In the genomic region with DNA sequence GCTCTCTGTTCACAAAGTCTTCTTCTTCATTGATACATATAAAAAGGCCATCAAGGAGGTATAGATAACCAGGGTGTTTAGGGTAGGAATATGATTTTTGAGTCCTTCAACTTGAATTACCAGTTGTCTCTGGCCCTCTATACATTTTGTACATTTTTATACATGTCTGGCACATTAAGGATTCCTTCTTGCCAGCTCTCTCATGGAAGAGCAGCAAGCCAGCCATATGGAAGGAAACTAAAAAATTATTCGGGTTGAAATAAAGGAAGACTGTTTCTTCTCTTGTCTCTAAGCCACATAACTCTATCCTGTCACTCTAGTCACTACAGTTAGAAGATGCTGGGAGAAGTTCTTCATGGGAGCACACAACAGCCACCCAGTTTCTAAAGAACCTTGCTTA, we compare ENCODE assay signal across 27 mouse cellular contexts.
"Had no signal": no experiment of that assay in that cellular context is flagged by ENCODE, and none has a peak within 500 bp of the region (broad histone marks: within the 10 kb centered on the region; RNA-seq: fewer than 3 reads in every experiment).

No protein-coding gene starts in this region.

- H3K36me3 ChIP-seq: heart, embryonic 13.5 days; heart, embryonic 15.5 days; hindbrain, embryonic 13.5 days; hindbrain, embryonic 15.5 days; kidney, embryonic 15.5 days; limb, embryonic 13.5 days; limb, embryonic 15.5 days; liver, embryonic 12.5 days had no signal

- H3K4me3 ChIP-seq: heart, adult 2 months; heart, embryonic 13.5 days; heart, embryonic 15.5 days; hindbrain, embryonic 13.5 days; hindbrain, embryonic 15.5 days; kidney, embryonic 15.5 days; limb, embryonic 13.5 days; limb, embryonic 15.5 days; liver, embryonic 12.5 days had no signal

- H3K9ac ChIP-seq: heart, embryonic 13.5 days; heart, embryonic 15.5 days; hindbrain, embryonic 13.5 days; hindbrain, embryonic 15.5 days; kidney, embryonic 15.5 days; limb, embryonic 13.5 days; limb, embryonic 15.5 days; liver, embryonic 12.5 days; liver, embryonic 14.5 days had no signal

- H3K4me2 ChIP-seq: heart, embryonic 11.5 days; heart, embryonic 13.5 days; heart, embryonic 15.5 days; hindbrain, embryonic 13.5 days; hindbrain, embryonic 15.5 days; kidney, embryonic 15.5 days; limb, embryonic 13.5 days; limb, embryonic 15.5 days; liver, embryonic 12.5 days had no signal

- ATAC-seq: hindbrain, postnatal 0 days; intestine, embryonic 16.5 days; liver, embryonic 12.5 days had no signal

- H3K27me3 ChIP-seq: heart, embryonic 13.5 days; heart, embryonic 15.5 days; hindbrain, embryonic 13.5 days; hindbrain, embryonic 15.5 days; kidney, embryonic 15.5 days; limb, embryonic 13.5 days; limb, embryonic 15.5 days; liver, embryonic 12.5 days had no signal

- DNase-seq: gastrocnemius, postnatal 14 days; gastrocnemius, postnatal 36 days; heart, adult 11 months; heart, adult 2 months; heart, postnatal 14 days; heart, postnatal 36 days; kidney, adult 11 months; kidney, adult 2 months; kidney, adult 9 months; kidney, postnatal 14 days; kidney, postnatal 36 days; layer of hippocampus, adult 9-11 months; layer of hippocampus, postnatal 36 days; left cerebral cortex, postnatal 4 days had no signal

- H3K9me3 ChIP-seq: heart, embryonic 15.5 days; hindbrain, embryonic 15.5 days; limb, embryonic 15.5 days; liver, embryonic 12.5 days had no signal

- H3K27ac ChIP-seq: heart, adult 2 months; heart, embryonic 13.5 days; heart, embryonic 15.5 days; hindbrain, embryonic 13.5 days; hindbrain, embryonic 15.5 days; hindbrain, postnatal 0 days; kidney, embryonic 15.5 days; kidney, postnatal 0 days; limb, embryonic 13.5 days; limb, embryonic 15.5 days; liver, embryonic 12.5 days; liver, embryonic 14.5 days had no signal

- H3K4me1 ChIP-seq: heart, embryonic 15.5 days; hindbrain, embryonic 13.5 days; hindbrain, embryonic 15.5 days; limb, embryonic 13.5 days; limb, embryonic 15.5 days; liver, embryonic 12.5 days had no signal
